Mouse (Mus musculus) forebrain, embryonic 14.5 days (tissue): ENCODE results near the gene Cyba. TPM values are rescaled to one million over a fixed set of nuclear protein-coding genes. Genes with fewer than 3 reads are reported as not detected.
A peak's percentile ranks its signal among the peaks of the same experiment; 100 is the strongest.

Experiments
- ATAC-seq: fragments of 200-750 bp; cut with Nextera tagmentation; 2 replicates; pipeline ENCODE4 v1.8.0; 2017; ENCODE audit warnings: mild to moderate bottlenecking, moderate library complexity
- DNase-seq: peaks from one replicate; pipeline ENCODE4 v3.0.0-alpha.2; 2015; ENCODE audit warnings: low spot score
- H3K27ac ChIP-seq: fragments of 300-500 bp; sonication (generic); 2 replicates; pipeline ENCODE4 v1.5.1; 2014; ENCODE audit warnings: low read depth, mild to moderate bottlenecking, control low read depth, low read length, moderate library complexity
- H3K27me3 ChIP-seq: fragments of 300-500 bp; sonication (generic); replicated peaks from 2 replicates; pipeline ENCODE4 v1.6.1; 2014; ENCODE audit warnings: low read length, control low read depth, mixed read lengths; ENCODE audit not compliant: control insufficient read depth, insufficient read depth
- H3K36me3 ChIP-seq: fragments of 300-500 bp; sonication (generic); 2 replicates; pipeline ENCODE4 v1.6.1; 2014; ENCODE audit warnings: low read length, control low read depth; ENCODE audit not compliant: control insufficient read depth, insufficient read depth
- H3K4me1 ChIP-seq: fragments of 300-500 bp; sonication (generic); 2 replicates; pipeline ENCODE4 v1.6.1; 2014; ENCODE audit warnings: antibody characterized with exemption, low read length, control low read depth; ENCODE audit not compliant: control insufficient read depth, insufficient read depth
- H3K4me2 ChIP-seq: fragments of 300-500 bp; sonication (generic); 2 replicates; pipeline ENCODE4 v1.6.1; 2014; ENCODE audit warnings: mild to moderate bottlenecking, control low read depth, low read length
- H3K4me3 ChIP-seq: fragments of 300-500 bp; sonication (generic); 2 replicates; pipeline ENCODE4 v1.5.1; 2014; ENCODE audit warnings: low read depth, low read length, control low read depth
- H3K9ac ChIP-seq: fragments of 300-500 bp; sonication (generic); 2 replicates; pipeline ENCODE4 v1.6.1; 2014; ENCODE audit warnings: mild to moderate bottlenecking, low read length, control low read depth, moderate library complexity
- H3K9me3 ChIP-seq: fragments of 300-500 bp; sonication (generic); replicated peaks from 2 replicates; pipeline ENCODE4 v1.6.1; 2016; ENCODE audit warnings: low read length, control low read depth, mixed read lengths; ENCODE audit not compliant: control insufficient read depth
- WGBS: fragments of 180-500 bp; shearing (Covaris S2); extraction: QIAGEN DNeasy Blood & Tissue Kit; methylation state at CpG from one replicate; pipeline ENCODE4 v1.1.7; 2014; 5-methylcytosine and 5-hydroxymethylcytosine counted together
- polyA plus RNA-seq: library from polyadenylated mRNA; unstranded; fragments of >200 nt; fragmentation: Nextera tagmentation; extraction: Ambion mirVana; gene quantifications from 2 replicates; pipeline ENCODE4 v1.2.1, GENCODE M21; 2014

The Cyba gene
- polyA plus RNA-seq, 1 experiment from 2014 or later, result 39.3 TPM

DNA sequence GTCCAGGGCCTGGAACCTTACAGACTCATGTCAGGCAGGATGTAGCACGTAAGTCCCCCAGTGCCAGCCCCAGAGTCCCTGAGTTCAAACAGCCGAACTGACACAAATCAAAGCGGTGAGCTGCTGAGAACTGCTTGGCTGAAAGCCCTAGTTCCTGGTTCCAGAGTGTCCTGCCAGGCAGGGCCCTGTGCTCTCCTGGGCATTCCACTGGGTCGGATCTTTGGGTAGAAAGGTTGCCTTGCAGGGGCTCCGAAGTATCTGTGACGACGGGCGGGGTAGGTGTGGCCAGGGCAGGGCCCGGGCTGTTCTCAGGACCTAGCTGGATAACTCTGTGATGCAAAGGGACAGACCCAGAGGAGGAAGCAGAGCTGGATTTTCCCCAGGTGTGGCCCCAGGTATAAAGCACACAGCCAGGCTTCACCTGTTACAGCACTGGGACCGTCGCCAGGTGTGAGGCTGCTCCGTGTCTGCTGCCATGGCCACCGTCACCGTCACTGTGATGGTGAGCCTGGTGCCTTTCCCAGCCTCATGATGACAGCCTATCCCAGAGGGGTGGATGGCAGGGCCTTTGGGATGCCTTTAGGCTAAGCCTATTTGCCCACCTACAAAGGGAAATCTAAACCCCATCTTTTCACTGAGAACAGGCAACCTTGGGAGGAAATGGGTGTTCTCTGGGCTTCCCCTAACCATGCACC lies 11.2 kb downstream of the Cyba start, which contains the start of gene Il17c:
Il17c (plus strand) TSS at position 645 of the 695 bp plus-strand sequence.
- H3K4me3 ChIP-seq, result no peak within 1 kb of the TSS
- ATAC-seq (no peak), DNase-seq (no peak)
- H3K9me3 ChIP-seq, result no peaks in the 10 kb centered on the region
- H3K9ac ChIP-seq, result no peak within 1 kb of the TSS
- no peaks in the 10 kb centered on the region for H3K4me1 ChIP-seq
- WGBS, result 85% methylated on average over 14 of the region's 14 CpGs
- H3K27me3 ChIP-seq, result no peaks in the 10 kb centered on the region
- H3K4me2 ChIP-seq, result no peak within 1 kb of the TSS
- no peak within 1 kb of the TSS for H3K27ac ChIP-seq
- H3K36me3 ChIP-seq, result peaks cover 28% of the 10 kb centered on the region

DNA sequence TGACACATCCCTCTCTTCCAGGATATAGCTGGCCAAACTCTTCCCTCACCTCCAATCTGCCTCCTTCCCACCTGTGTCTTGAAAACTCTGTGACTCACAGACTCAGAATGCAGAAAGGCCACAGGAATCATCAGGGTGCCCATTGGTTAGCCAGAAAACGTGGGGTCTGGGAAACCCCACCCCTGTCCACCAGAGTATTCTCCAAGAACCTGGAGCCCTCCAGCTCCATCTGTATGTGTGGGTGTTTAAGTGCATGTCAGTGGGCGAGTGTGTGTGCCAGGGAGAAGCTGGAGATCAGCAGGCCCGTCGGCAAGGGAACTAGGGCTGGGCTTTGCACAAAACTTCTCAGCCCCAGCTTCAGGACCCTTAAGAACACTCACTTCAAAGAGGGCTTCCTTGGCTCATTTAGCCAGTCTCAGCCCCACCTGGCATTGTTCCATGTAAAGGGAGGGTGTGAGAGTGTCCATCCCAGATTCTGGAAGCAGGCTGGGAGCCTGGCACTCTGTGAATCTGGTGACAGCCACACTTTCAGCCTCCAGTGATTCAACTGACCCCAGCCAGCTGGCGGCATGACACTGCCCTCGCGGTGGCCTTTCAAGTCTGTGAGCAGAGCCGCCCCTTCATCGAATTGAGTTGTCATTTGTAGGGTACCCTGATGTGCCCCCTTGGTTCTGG lies 12.7 kb downstream of the Cyba start:
- Histone ChIP-seq H3K27ac (no peak overlapping the region), H3K4me2 (no peak overlapping the region), H3K9ac (no peak overlapping the region), H3K9me3 (no peaks in the 10 kb centered on the region), H3K27me3 (no peaks in the 10 kb centered on the region), H3K36me3 (peaks cover 43% of the 10 kb centered on the region), H3K4me3 (no peak overlapping the region), H3K4me1 (no peaks in the 10 kb centered on the region)
- WGBS, result 66% methylated on average over 9 of the region's 9 CpGs
- ATAC-seq, result no peak
- peak; percentile 26 for DNase-seq

DNA sequence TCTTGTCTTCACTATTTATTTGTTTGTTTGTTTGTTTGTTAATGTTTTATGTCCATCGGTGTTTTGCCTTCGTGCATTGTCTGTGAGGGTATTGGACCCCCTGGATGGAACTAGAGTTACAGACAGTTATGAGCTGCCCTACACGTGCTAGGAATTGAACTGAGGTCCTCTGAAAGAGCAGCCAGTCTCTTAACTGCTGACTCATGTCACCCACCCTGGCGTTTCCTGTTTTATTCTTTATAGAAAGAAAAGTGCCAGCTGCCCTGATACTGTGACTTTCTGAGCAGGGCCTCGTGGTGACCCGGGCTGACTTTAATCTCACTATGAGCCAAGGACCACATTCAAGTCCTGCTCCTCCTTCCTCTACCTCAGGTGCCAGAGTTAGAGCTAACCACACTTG lies 17.2 kb downstream of the Cyba start:
- no peak overlapping the region for H3K4me2 ChIP-seq
- no peaks in the 10 kb centered on the region for H3K27me3 ChIP-seq
- peaks cover 88% of the 10 kb centered on the region for H3K36me3 ChIP-seq
- H3K4me1 ChIP-seq, result no peaks in the 10 kb centered on the region
- DNase-seq, result no peak
- no peak for ATAC-seq
- no peak overlapping the region for H3K27ac ChIP-seq
- WGBS, result 88% methylated on average over 6 of the region's 6 CpGs
- no peak overlapping the region for H3K4me3 ChIP-seq
- H3K9ac ChIP-seq, result no peak overlapping the region
- H3K9me3 ChIP-seq, result no peaks in the 10 kb centered on the region

DNA sequence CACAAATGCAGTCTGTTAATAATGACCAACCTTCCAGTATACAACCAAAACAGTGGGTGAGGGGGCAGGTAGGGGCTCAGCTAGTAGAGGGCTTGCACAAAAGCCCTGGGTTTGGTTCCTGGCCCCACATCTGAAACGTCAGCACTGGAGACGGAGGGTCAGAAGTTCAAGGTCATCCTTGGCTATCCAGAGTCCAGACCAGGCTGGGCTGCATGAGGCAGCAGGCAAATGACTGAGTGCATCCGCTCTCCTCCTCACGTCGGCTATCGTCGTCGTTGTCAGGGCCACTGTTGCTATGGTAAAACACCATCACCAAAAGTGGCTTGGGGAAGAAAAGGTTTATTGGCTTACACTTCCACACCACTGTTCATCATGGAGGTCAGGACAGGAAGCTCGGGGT lies 18.4 kb downstream of the Cyba start:
- H3K27me3 ChIP-seq, result no peaks in the 10 kb centered on the region
- no peaks in the 10 kb centered on the region for H3K9me3 ChIP-seq
- H3K4me1 ChIP-seq, result no peaks in the 10 kb centered on the region
- ATAC-seq, result no peak
- no peak for DNase-seq
- no peak overlapping the region for H3K4me3 ChIP-seq
- H3K27ac ChIP-seq, result no peak overlapping the region
- no peak overlapping the region for H3K4me2 ChIP-seq
- 89% methylated on average over 9 of the region's 9 CpGs for WGBS
- peaks cover 97% of the 10 kb centered on the region for H3K36me3 ChIP-seq
- no peak overlapping the region for H3K9ac ChIP-seq

DNA sequence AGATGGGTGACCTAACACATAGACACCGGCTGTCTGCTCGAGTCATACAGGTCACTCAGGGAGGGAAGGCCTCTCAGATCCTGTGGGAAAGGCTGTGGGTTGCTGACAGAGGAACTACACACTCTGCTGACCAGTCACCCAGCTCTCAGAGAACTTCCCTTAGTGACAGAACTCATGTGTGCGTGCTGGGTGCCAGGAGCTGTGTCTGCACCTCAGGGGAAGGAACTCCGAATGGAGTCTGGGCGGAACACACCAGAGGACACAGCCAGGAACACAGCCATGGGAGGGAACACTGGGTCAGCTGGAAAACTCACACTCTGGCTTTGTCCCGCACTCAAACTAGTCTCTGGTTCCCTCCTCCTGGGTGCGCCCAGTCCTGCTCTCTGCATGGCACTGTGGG lies 25.1 kb downstream of the Cyba start:
- no peaks in the 10 kb centered on the region for H3K9me3 ChIP-seq
- no peaks in the 10 kb centered on the region for H3K27me3 ChIP-seq
- DNase-seq, result no peak
- no peak overlapping the region for H3K4me2 ChIP-seq
- H3K4me1 ChIP-seq, result no peaks in the 10 kb centered on the region
- no peak for ATAC-seq
- H3K36me3 ChIP-seq, result peaks cover 99% of the 10 kb centered on the region
- no peak overlapping the region for H3K4me3 ChIP-seq
- no peak overlapping the region for H3K9ac ChIP-seq
- no peak overlapping the region for H3K27ac ChIP-seq
- 94% methylated on average over 7 of the region's 7 CpGs for WGBS

DNA sequence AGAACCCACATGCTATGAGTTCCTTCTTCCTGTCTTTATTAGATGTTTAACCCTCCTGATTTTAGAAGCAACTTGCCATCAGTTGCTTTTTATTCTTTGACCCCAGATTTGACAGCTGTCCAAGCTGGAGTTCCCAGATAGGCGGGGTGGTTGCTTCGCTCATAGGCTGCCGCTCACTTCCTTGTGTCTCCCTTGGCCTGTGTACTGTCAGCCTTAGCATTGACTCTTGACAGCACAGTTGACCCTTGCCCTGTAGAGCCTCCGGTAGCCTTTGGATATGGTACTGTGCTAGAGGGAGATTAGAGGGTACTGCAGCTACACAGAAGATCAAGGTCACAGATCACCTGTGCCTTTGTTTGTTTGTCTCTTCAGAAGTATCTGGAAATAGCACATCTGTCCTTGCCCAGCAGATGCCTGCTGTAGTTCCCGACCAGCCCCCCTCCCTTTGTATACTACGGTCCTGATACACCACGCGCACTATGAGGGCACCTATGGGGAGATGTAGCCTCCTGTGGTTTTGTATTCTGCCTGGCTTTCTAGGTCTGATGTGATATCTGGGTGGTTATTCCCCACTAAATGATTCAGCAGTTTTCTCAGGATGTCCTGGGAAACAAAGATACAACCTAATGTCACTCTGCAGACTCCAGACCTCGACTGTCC lies 27.5 kb downstream of the Cyba start:
- WGBS, result 95% methylated on average over 9 of the region's 9 CpGs
- Histone ChIP-seq H3K4me2 (no peak overlapping the region), H3K4me3 (no peak overlapping the region), H3K27me3 (no peaks in the 10 kb centered on the region), H3K9me3 (no peaks in the 10 kb centered on the region), H3K9ac (no peak overlapping the region), H3K27ac (no peak overlapping the region), H3K4me1 (no peaks in the 10 kb centered on the region), H3K36me3 (peaks cover 99% of the 10 kb centered on the region)
- ATAC-seq (no peak), DNase-seq (no peak)

DNA sequence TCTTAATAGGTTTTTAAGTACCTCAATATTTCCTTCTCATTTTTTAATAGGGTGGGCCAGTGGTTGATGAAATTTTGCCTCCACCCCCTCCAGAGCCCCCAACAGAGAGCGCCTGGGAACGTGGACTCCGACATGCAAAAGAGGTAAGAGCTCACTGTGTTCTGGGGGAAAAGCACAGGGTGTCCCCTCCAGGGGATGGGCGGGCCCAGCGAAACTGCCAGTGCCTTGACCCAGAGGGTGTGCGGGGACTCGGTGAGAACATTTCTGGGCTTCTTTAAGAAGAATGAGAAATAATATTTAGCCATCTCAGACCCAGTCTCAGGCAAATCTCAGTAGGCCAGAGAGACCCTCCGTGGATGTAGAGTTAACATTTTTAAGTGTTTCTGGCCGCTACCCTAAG lies 34.5 kb downstream of the Cyba start:
- no peaks in the 10 kb centered on the region for H3K9me3 ChIP-seq
- no peak overlapping the region for H3K27ac ChIP-seq
- WGBS, result 97% methylated on average over 9 of the region's 9 CpGs
- ATAC-seq, result no peak
- DNase-seq, result no peak
- no peaks in the 10 kb centered on the region for H3K4me1 ChIP-seq
- H3K4me2 ChIP-seq, result no peak overlapping the region
- H3K4me3 ChIP-seq, result no peak overlapping the region
- no peak overlapping the region for H3K9ac ChIP-seq
- peaks cover 84% of the 10 kb centered on the region for H3K36me3 ChIP-seq
- H3K27me3 ChIP-seq, result no peaks in the 10 kb centered on the region

DNA sequence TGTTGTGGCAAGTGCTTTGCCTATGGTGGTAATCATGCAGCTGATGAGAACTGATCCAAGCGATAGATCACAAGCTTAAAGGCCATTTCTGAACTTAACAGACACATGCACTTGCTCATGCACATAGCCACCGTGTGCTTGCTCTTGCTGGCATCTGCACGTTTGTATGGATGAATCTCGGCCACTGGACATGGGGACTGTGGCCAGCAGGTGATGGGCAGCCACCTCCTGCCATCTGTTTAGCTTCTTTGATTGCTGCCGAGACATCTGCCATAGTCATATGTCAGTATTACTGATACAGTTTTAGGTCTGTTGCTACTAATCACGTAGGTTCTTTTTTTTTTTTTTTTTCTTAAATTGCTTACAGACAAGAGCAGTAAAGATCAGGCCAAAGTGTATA lies 37.4 kb downstream of the Cyba start:
- Histone ChIP-seq H3K36me3 (peaks cover 80% of the 10 kb centered on the region), H3K27me3 (no peaks in the 10 kb centered on the region), H3K9ac (no peak overlapping the region), H3K27ac (no peak overlapping the region), H3K4me3 (no peak overlapping the region), H3K4me1 (no peaks in the 10 kb centered on the region), H3K9me3 (no peaks in the 10 kb centered on the region), H3K4me2 (no peak overlapping the region)
- 87% methylated on average over 6 of the region's 6 CpGs for WGBS
- ATAC-seq, result no peak
- no peak for DNase-seq

DNA sequence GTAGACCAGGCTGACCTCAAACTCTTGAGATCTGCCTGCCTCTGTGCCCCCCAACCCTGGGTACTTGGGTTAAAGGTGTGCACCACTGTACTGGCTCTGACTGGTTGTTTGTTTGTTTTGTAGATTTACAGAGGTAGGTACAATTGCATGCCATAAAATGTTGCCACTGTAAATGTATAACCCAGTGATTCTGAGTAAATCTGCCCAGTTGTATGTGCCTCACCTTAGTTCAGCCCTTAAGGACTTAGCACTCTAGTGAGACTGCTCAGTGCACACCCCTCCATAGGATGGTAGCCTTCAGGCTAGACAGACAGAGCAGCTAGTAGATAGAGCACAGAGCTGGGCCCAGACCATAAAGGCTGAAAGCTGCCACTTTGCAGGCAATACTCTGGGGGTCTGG lies 39.0 kb downstream of the Cyba start:
- no peak overlapping the region for H3K4me3 ChIP-seq
- no peaks in the 10 kb centered on the region for H3K9me3 ChIP-seq
- no peak overlapping the region for H3K27ac ChIP-seq
- DNase-seq, result no peak
- ATAC-seq, result no peak
- peaks cover 77% of the 10 kb centered on the region for H3K36me3 ChIP-seq
- no peaks in the 10 kb centered on the region for H3K27me3 ChIP-seq
- no peak overlapping the region for H3K9ac ChIP-seq
- H3K4me1 ChIP-seq, result no peaks in the 10 kb centered on the region
- no peak overlapping the region for H3K4me2 ChIP-seq
